Mouse (Mus musculus) liver, embryonic 11.5 days (tissue): Measurements from ENCODE around the gene Ifnab. TPM values are rescaled to one million over a fixed set of nuclear protein-coding genes. Genes with fewer than 3 reads are reported as not detected.
A peak's percentile ranks its signal among the peaks of the same experiment; 100 is the strongest.

Source experiments
- ATAC-seq: fragments of 200-750 bp; cut with Nextera tagmentation; replicated peaks from 2 replicates; pipeline ENCODE4 v1.8.0; 2017; ENCODE audit warnings: moderate number of reproducible peaks, mild to moderate bottlenecking, moderate TSS enrichment, moderate library complexity; ENCODE audit not compliant: low FRiP score
- DNase-seq: peaks from one replicate; pipeline ENCODE4 v3.0.0-alpha.2; 2017; ENCODE audit warnings: low spot score
- H3K27ac ChIP-seq: fragments of 300-500 bp; sonication (generic); 2 replicates; pipeline ENCODE4 v1.5.1; 2014; ENCODE audit warnings: mild to moderate bottlenecking, low read depth, low read length, control low read depth
- H3K27me3 ChIP-seq: fragments of 300-500 bp; sonication (generic); replicated peaks from 2 replicates; pipeline ENCODE4 v1.6.1; 2014; ENCODE audit warnings: low read length, mixed read lengths; ENCODE audit not compliant: control insufficient read depth, insufficient read depth
- H3K36me3 ChIP-seq: fragments of 300-500 bp; sonication (generic); 2 replicates; pipeline ENCODE4 v1.6.1; 2014; ENCODE audit warnings: mild to moderate bottlenecking, low read length, moderate library complexity, mixed read lengths; ENCODE audit not compliant: control insufficient read depth, insufficient read depth
- H3K4me1 ChIP-seq: fragments of 300-500 bp; sonication (generic); replicated peaks from 2 replicates; pipeline ENCODE4 v1.6.1; 2014; ENCODE audit warnings: low read length, mixed read lengths; ENCODE audit not compliant: control insufficient read depth, insufficient read depth
- H3K4me2 ChIP-seq: fragments of 300-500 bp; sonication (generic); 2 replicates; pipeline ENCODE4 v1.6.1; 2014; ENCODE audit warnings: mild to moderate bottlenecking, control low read depth, moderate library complexity
- H3K4me3 ChIP-seq: fragments of 300-500 bp; sonication (generic); 2 replicates; pipeline ENCODE4 v1.5.1; 2014; ENCODE audit warnings: low read depth, low read length, control low read depth
- H3K9ac ChIP-seq: fragments of 300-500 bp; sonication (generic); 2 replicates; pipeline ENCODE4 v1.6.1; 2014; ENCODE audit warnings: low read depth, low read length, control low read depth
- H3K9me3 ChIP-seq: fragments of 300-500 bp; sonication (generic); 2 replicates; pipeline ENCODE4 v1.6.1; 2016; ENCODE audit warnings: low read length, inconsistent platforms, mixed read lengths; ENCODE audit not compliant: control insufficient read depth
- WGBS: fragments of 180-500 bp; shearing (Covaris S2); extraction: QIAGEN DNeasy Blood & Tissue Kit; methylation state at CpG from one replicate; pipeline ENCODE4 v1.1.7; 2014; 5-methylcytosine and 5-hydroxymethylcytosine counted together
- polyA plus RNA-seq: library from polyadenylated mRNA; unstranded; fragments of >200 nt; fragmentation: Nextera tagmentation; extraction: Ambion mirVana; gene quantifications from 2 replicates; pipeline ENCODE4 v1.2.1, GENCODE M21; 2014

Gene Ifnab
- polyA plus RNA-seq, 1 experiment from 2014 or later, result not detected

GRCm38 (mm10) chr4:88642526-88642925, 48.6 kb downstream of the Ifnab start:
- Histone ChIP-seq H3K9me3 (no peaks in the 10 kb centered on the region), H3K4me1 (no peaks in the 10 kb centered on the region), H3K4me2 (no peak overlapping the region), H3K4me3 (no peak overlapping the region), H3K9ac (no peak overlapping the region), H3K36me3 (no peaks in the 10 kb centered on the region), H3K27me3 (no peaks in the 10 kb centered on the region), H3K27ac (no peak overlapping the region)
- DNase-seq (no peak), ATAC-seq (no peak)
- 44% methylated on average over 2 of the region's 2 CpGs for WGBS

GRCm38 (mm10) chr4:88641077-88641831, 49.9 kb downstream of the Ifnab start:
- WGBS, result 30% methylated on average over 11 of the region's 11 CpGs
- Histone ChIP-seq H3K9me3 (no peaks in the 10 kb centered on the region), H3K4me1 (no peaks in the 10 kb centered on the region), H3K27me3 (no peaks in the 10 kb centered on the region), H3K4me3 (peak overlapping the region; percentile 29; the same call in 1 of the 2 replicates), H3K4me2 (peak overlapping the region; percentile 47), H3K36me3 (no peaks in the 10 kb centered on the region), H3K9ac (no peak overlapping the region), H3K27ac (no peak overlapping the region)
- ATAC-seq (peak; percentile 86), DNase-seq (peak; percentile 80)

DNA sequence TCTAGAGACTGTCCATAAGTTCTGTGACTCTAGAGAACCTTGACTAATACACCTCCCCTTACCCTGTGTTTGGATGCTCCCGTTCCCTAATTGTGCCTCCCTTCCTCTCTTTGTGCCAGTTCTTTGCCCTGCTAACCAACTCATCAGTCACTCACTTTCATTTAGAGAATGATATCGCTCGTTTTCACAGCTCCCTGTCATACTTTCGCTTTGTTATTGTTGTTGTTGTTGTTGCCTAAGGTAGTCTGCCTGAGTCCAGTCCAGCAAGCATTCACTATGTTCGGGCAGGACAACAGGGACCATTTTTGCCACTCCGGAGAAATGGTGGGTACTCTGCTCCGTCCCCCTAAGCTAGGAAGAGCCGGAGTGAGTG, 50.5 kb downstream of the Ifnab start:
- no peaks in the 10 kb centered on the region for H3K36me3 ChIP-seq
- peak overlapping the region; percentile 29; the same call in 1 of the 2 replicates for H3K4me3 ChIP-seq
- DNase-seq, result no peak
- peak overlapping the region; percentile 47 for H3K4me2 ChIP-seq
- no peaks in the 10 kb centered on the region for H3K9me3 ChIP-seq
- no peak overlapping the region for H3K27ac ChIP-seq
- no peak for ATAC-seq
- 67% methylated on average over 8 of the region's 8 CpGs for WGBS
- H3K27me3 ChIP-seq, result no peaks in the 10 kb centered on the region
- no peaks in the 10 kb centered on the region for H3K4me1 ChIP-seq
- H3K9ac ChIP-seq, result no peak overlapping the region

Other genes starting within 250 kb of the Ifnab start
- gene Ifnb1, start 168.6 kb downstream of the Ifnab start, polyA plus RNA-seq, result not detected in 2 replicates
- gene Ifna15, start 133.1 kb downstream of the Ifnab start, polyA plus RNA-seq, result not detected in 2 replicates
- not detected in 2 replicates for gene Ifna14, start 119.6 kb downstream of the Ifnab start, polyA plus RNA-seq
- not detected in 2 replicates for gene Ifna9, start 99.0 kb downstream of the Ifnab start, polyA plus RNA-seq
- gene Ifna12, start 88.0 kb downstream of the Ifnab start, polyA plus RNA-seq, result not detected in 2 replicates
- not detected in 2 replicates for gene C87499, start 56.9 kb downstream of the Ifnab start, polyA plus RNA-seq
- not detected in 2 replicates for gene Ifna13, start 46.9 kb downstream of the Ifnab start, polyA plus RNA-seq
- gene Ifna16, start 14.4 kb downstream of the Ifnab start, polyA plus RNA-seq, result not detected in 2 replicates
- gene Ifna2, start 7.4 kb downstream of the Ifnab start, polyA plus RNA-seq, result not detected in 2 replicates
- 0.85 and 0.96 TPM in 2 replicates for gene Gm26566, start 30.4 kb upstream of the Ifnab start, polyA plus RNA-seq
- gene Klhl9, start 31.1 kb upstream of the Ifnab start, polyA plus RNA-seq, result 65.1 and 72.9 TPM in 2 replicates
- gene Gm13271, start 63.5 kb upstream of the Ifnab start, polyA plus RNA-seq, result not detected in 2 replicates
- not detected in 2 replicates for gene Gm13283, start 68.8 kb upstream of the Ifnab start, polyA plus RNA-seq
- not detected in 2 replicates for gene Gm13290, start 82.5 kb upstream of the Ifnab start, polyA plus RNA-seq
- gene Gm13289, start 85.6 kb upstream of the Ifnab start, polyA plus RNA-seq, result not detected in 2 replicates
- not detected in 2 replicates for gene Gm13272, start 88.5 kb upstream of the Ifnab start, polyA plus RNA-seq
- not detected in 2 replicates for gene Ifnz, start 90.8 kb upstream of the Ifnab start, polyA plus RNA-seq
- gene Gm13276, start 94.3 kb upstream of the Ifnab start, polyA plus RNA-seq, result not detected in 2 replicates
- not detected in 2 replicates for gene Gm13277, start 97.3 kb upstream of the Ifnab start, polyA plus RNA-seq
- gene Gm13278, start 100.2 kb upstream of the Ifnab start, polyA plus RNA-seq, result not detected in 2 replicates
- gene Gm13275, start 103.1 kb upstream of the Ifnab start, polyA plus RNA-seq, result not detected in 2 replicates
- gene Gm13279, start 106.0 kb upstream of the Ifnab start, polyA plus RNA-seq, result not detected in 2 replicates
- gene Gm13285, start 108.3 kb upstream of the Ifnab start, polyA plus RNA-seq, result 0.26 and 0.66 TPM in 2 replicates
- gene Gm13287, start 111.9 kb upstream of the Ifnab start, polyA plus RNA-seq, result not detected in 2 replicates
- not detected in 2 replicates for gene Gm13288, start 114.2 kb upstream of the Ifnab start, polyA plus RNA-seq
- not detected in 2 replicates for gene Ifna7, start 124.9 kb upstream of the Ifnab start, polyA plus RNA-seq
- not detected in 2 replicates for gene Ifna11, start 128.6 kb upstream of the Ifnab start, polyA plus RNA-seq
- gene Ifna6, start 136.1 kb upstream of the Ifnab start, polyA plus RNA-seq, result not detected in 2 replicates
- not detected in 2 replicates for gene Ifna5, start 144.2 kb upstream of the Ifnab start, polyA plus RNA-seq
- not detected in 2 replicates for gene Ifna4, start 150.5 kb upstream of the Ifnab start, polyA plus RNA-seq
- gene Ifna1, start 158.7 kb upstream of the Ifnab start, polyA plus RNA-seq, result not detected in 2 replicates
- gene Ifne, start 188.8 kb upstream of the Ifnab start, polyA plus RNA-seq, result not detected in 2 replicates